Mouse (Mus musculus) layer of hippocampus, adult 18-20 months (tissue): ENCODE data around the gene Clic1. TPM values are rescaled to one million over a fixed set of nuclear protein-coding genes. Genes with fewer than 3 reads are reported as not detected.

Experiments used
- total RNA-seq, 2 experiments: library from RNA; stranded (reverse); gene quantifications; 2 replicates each; pipeline ENCODE4 v1.2.3; 2021

Gene Clic1
- total RNA-seq, 2 experiments from 2014 or later = 7.7 to 8.3 TPM

Other genes with a start within 250 kb of the Clic1 start
- gene Cyp21a1, start 245.4 kb upstream of the Clic1 start, total RNA-seq = under 1 TPM in 1 of 2 experiments, not detected in 1; 0.30 TPM
- 10 to 100 TPM; 50.8 to 53.8 TPM for gene Stk19, start 213.0 kb upstream of the Clic1 start, total RNA-seq
- gene Dxo, start 212.9 kb upstream of the Clic1 start, total RNA-seq = 10 to 100 TPM; 36.6 to 40.8 TPM
- gene Skiv2l, start 199.8 kb upstream of the Clic1 start, total RNA-seq = 10 to 100 TPM; 70.1 to 74.2 TPM
- gene Nelfe, start 199.6 kb upstream of the Clic1 start, total RNA-seq = 10 to 100 TPM; 34.1 to 39.6 TPM
- not detected for gene Cfb, start 187.4 kb upstream of the Clic1 start, total RNA-seq
- 1 to 10 TPM; 8.6 to 8.8 TPM for gene Zbtb12, start 170.5 kb upstream of the Clic1 start, total RNA-seq
- gene Gm20547, start 167.9 kb upstream of the Clic1 start, total RNA-seq = under 1 TPM in 1 of 2 experiments, not detected in 1; 0.10 TPM
- 1 to 10 TPM in 1 of 2 experiments, under 1 TPM in 1; 0.89 to 3.1 TPM for gene C2, start 151.7 kb upstream of the Clic1 start, total RNA-seq
- 100 to 1,000 TPM; 186 to 193 TPM for gene Ehmt2, start 151.5 kb upstream of the Clic1 start, total RNA-seq
- gene Slc44a4, start 135.5 kb upstream of the Clic1 start, total RNA-seq = under 1 TPM in 1 of 2 experiments, not detected in 1; 0.43 TPM
- 10 to 100 TPM; 41.4 to 44.2 TPM for gene Neu1, start 118.7 kb upstream of the Clic1 start, total RNA-seq
- 10 to 100 TPM; 27.5 to 37.5 TPM for gene Hspa1b, start 90.7 kb upstream of the Clic1 start, total RNA-seq
- gene Gm20481, start 80.1 kb upstream of the Clic1 start, total RNA-seq = not detected
- gene Hspa1a, start 77.8 kb upstream of the Clic1 start, total RNA-seq = 10 to 100 TPM; 24.3 to 27.8 TPM
- under 1 TPM; 0.12 to 0.48 TPM for gene Hspa1l, start 77.3 kb upstream of the Clic1 start, total RNA-seq
- 10 to 100 TPM; 18.2 to 20.7 TPM for gene Lsm2, start 68.1 kb upstream of the Clic1 start, total RNA-seq
- gene Vars, start 49.0 kb upstream of the Clic1 start, total RNA-seq = 10 to 100 TPM; 46.6 to 50.4 TPM
- under 1 TPM; 0.15 to 0.22 TPM for gene Vwa7, start 33.4 kb upstream of the Clic1 start, total RNA-seq
- gene Sapcd1, start 21.9 kb upstream of the Clic1 start, total RNA-seq = 1 to 10 TPM in 1 of 2 experiments, not detected in 1; 1.4 TPM
- gene Msh5, start 3.2 kb upstream of the Clic1 start, total RNA-seq = 1 to 10 TPM; 1.5 to 1.6 TPM
- 10 to 100 TPM in 1 of 2 experiments, 1 to 10 TPM in 1; 9.4 to 11.0 TPM for gene Ddah2, start 9.1 kb downstream of the Clic1 start, total RNA-seq
- gene Ly6g6c, start 15.4 kb downstream of the Clic1 start, total RNA-seq = not detected
- not detected for gene Mpig6b, start 16.2 kb downstream of the Clic1 start, total RNA-seq
- gene Ly6g6e, start 26.9 kb downstream of the Clic1 start, total RNA-seq = 1 to 10 TPM; 3.6 to 5.0 TPM
- 1 to 10 TPM in 1 of 2 experiments, under 1 TPM in 1; 0.87 to 2.0 TPM for gene Ly6g6d, start 28.1 kb downstream of the Clic1 start, total RNA-seq
- gene Ly6g6f, start 35.6 kb downstream of the Clic1 start, total RNA-seq = under 1 TPM; 0.57 to 0.58 TPM
- 100 to 1,000 TPM in 1 of 2 experiments, 10 to 100 TPM in 1; 97.6 to 103 TPM for gene Abhd16a, start 39.3 kb downstream of the Clic1 start, total RNA-seq
- not detected for gene Ly6g5c, start 58.3 kb downstream of the Clic1 start, total RNA-seq
- under 1 TPM; 0.30 to 0.56 TPM for gene Ly6g5b, start 65.5 kb downstream of the Clic1 start, total RNA-seq
- gene Gpank1, start 71.5 kb downstream of the Clic1 start, total RNA-seq = 10 to 100 TPM; 15.2 to 17.1 TPM
- gene Csnk2b, start 72.1 kb downstream of the Clic1 start, total RNA-seq = 100 to 1,000 TPM; 179 to 185 TPM
- 10 to 100 TPM; 22.5 to 28.9 TPM for gene D17H6S53E, start 76.4 kb downstream of the Clic1 start, total RNA-seq
- gene Apom, start 82.1 kb downstream of the Clic1 start, total RNA-seq = not detected
- gene Bag6, start 85.2 kb downstream of the Clic1 start, total RNA-seq = 100 to 1,000 TPM; 323 to 339 TPM
- gene Prrc2a, start 114.9 kb downstream of the Clic1 start, total RNA-seq = 100 to 1,000 TPM; 317 to 343 TPM
- gene Aif1, start 126.1 kb downstream of the Clic1 start, total RNA-seq = 10 to 100 TPM in 1 of 2 experiments, 1 to 10 TPM in 1; 9.4 to 13.0 TPM
- 1 to 10 TPM; 5.5 to 6.7 TPM for gene Lst1, start 138.5 kb downstream of the Clic1 start, total RNA-seq
- gene Ltb, start 144.5 kb downstream of the Clic1 start, total RNA-seq = under 1 TPM; 0.41 to 0.64 TPM
- gene Tnf, start 152.0 kb downstream of the Clic1 start, total RNA-seq = not detected
- gene Lta, start 155.4 kb downstream of the Clic1 start, total RNA-seq = under 1 TPM; 0.22 to 0.41 TPM
- not detected for gene Gm16181, start 170.9 kb downstream of the Clic1 start, total RNA-seq
- 100 to 1,000 TPM; 637 to 681 TPM for gene Atp6v1g2, start 183.7 kb downstream of the Clic1 start, total RNA-seq
- gene Nfkbil1, start 185.8 kb downstream of the Clic1 start, total RNA-seq = 10 to 100 TPM; 13.6 to 15.8 TPM
- gene Ddx39b, start 191.8 kb downstream of the Clic1 start, total RNA-seq = 100 to 1,000 TPM; 210 to 215 TPM
- 10 to 100 TPM; 22.1 to 26.7 TPM for gene H2-D1, start 212.8 kb downstream of the Clic1 start, total RNA-seq